Mouse (Mus musculus) G1E (cell line): ENCODE measurements around the gene Ndufs6. TPM values are rescaled to one million over a fixed set of nuclear protein-coding genes. Genes with fewer than 3 reads are reported as not detected.

Source experiments
- ATAC-seq: 2 replicates; pipeline ENCODE4 v1.8.0; 2016; ENCODE audit warnings: mild to moderate bottlenecking; ENCODE audit not compliant: insufficient number of reproducible peaks, poor library complexity, low FRiP score, severe bottlenecking; ENCODE audit errors: extremely low read depth
- DNase-seq: peaks from one replicate; pipeline ENCODE4 v3.0.0; 2012; ENCODE audit warnings: low spot score
- H3K27me3 ChIP-seq: 2 replicates; pipeline ENCODE4 v1.6.1; 2012; ENCODE audit warnings: mild to moderate bottlenecking, low read length, inconsistent platforms; ENCODE audit not compliant: insufficient read depth
- H3K36me3 ChIP-seq: replicated peaks from 2 replicates; pipeline ENCODE3; 2012; ENCODE audit warnings: mild to moderate bottlenecking, inconsistent platforms
- H3K4me1 ChIP-seq: 2 replicates; pipeline ENCODE4 v1.6.1; 2012; ENCODE audit warnings: low read depth, low read length, inconsistent platforms, mixed read lengths; ENCODE audit not compliant: insufficient read depth
- H3K4me3 ChIP-seq: 2 replicates; pipeline ENCODE4 v1.5.1; 2012; ENCODE audit warnings: low read depth, mild to moderate bottlenecking, inconsistent platforms, low read length, moderate library complexity, mixed read lengths
- H3K9me3 ChIP-seq: replicated peaks from 2 replicates; pipeline ENCODE4 v1.6.1; 2012; ENCODE audit warnings: inconsistent platforms
- CTCF ChIP-seq: IDR thresholded peaks from 2 replicates; pipeline ENCODE4 v1.5.1; 2012; ENCODE audit warnings: low read depth, low read length, inconsistent platforms, mixed read lengths
- GATA1 ChIP-seq: IDR thresholded peaks from 2 replicates; pipeline ENCODE4 v1.6.1; 2012; ENCODE audit warnings: borderline replicate concordance, low read length, inconsistent platforms, mixed read lengths
- GATA2 ChIP-seq: IDR thresholded peaks from 2 replicates; pipeline ENCODE4 v1.6.1; 2012; ENCODE audit warnings: low read depth, low read length, inconsistent platforms, borderline replicate concordance
- POLR2AphosphoS5 ChIP-seq: IDR thresholded peaks from 2 replicates; pipeline ENCODE4 v1.6.1; 2012; ENCODE audit warnings: low read depth, low read length, inconsistent platforms; ENCODE audit not compliant: insufficient replicate concordance
- TAL1 ChIP-seq: conservative IDR thresholded peaks from 2 replicates; pipeline ENCODE4 v1.6.1; 2012; ENCODE audit warnings: low read depth, low read length, inconsistent platforms, mixed read lengths
- polyA plus RNA-seq: library from polyadenylated mRNA; stranded (reverse); fragments of >175 nt; gene quantifications from 2 replicates; pipeline ENCODE4 v1.2.3, GENCODE M21; 2012
- total RNA-seq, 2 experiments: library from RNA; stranded (forward) in 1 of 2; stranded (reverse) in 1 of 2; fragments of 200-1000 nt in 1 of 2; fragments of >200 nt in 1 of 2; fragmentation: Nextera tagmentation in 1 of 2; gene quantifications; 2 replicates each; pipeline ENCODE4 v1.2.3; 2014 to 2017

The Ndufs6 gene
- total and polyA plus RNA-seq, 3 experiments: 36.3 to 134 (median 45.9) TPM

DNA sequence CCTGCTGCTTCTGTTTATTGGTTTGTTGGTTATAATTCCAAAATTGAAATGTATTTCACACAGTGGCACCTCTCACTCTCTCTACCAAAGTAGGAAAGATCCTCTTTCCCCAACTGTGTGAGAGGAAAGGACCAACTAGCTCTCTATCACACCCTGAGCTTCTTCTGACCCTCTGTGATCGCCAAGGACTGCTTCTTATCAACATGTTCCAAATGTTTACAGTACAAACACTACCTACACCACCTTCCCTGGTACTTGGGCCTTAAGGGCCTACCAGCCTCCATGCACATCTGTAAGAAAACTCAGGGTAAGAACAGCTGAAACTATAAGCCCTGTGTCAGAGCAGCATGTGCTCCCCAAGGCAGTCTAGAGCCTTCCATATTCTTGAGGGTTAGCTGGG lies 50.5 kb downstream of the Ndufs6 start:
- no peaks in the 10 kb centered on the region for H3K27me3 ChIP-seq

DNA sequence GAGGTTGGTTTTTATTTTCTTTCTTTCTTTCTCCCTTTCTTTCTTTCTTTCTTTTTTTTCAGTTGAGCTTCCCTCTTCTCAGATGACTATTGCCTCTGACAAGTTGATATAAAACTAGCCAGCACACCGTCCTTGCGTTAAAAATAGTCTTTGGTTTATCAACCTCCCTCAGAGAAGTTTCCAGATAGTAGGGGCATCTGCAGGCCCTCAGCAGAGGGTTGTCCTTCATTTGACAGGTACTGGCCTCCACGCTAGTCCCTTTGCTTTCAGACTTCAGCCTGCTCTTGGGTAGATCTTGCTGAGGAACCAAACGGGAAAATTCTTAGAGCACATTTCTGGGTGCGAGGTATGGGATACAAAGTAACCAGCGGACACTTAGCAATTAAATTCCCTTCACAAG lies 51.0 kb downstream of the Ndufs6 start:
- no peaks in the 10 kb centered on the region for H3K4me1 ChIP-seq
- no peak for TF ChIP-seq POLR2AphosphoS5
- no peak for TF ChIP-seq GATA1
- TF ChIP-seq GATA2: no peak
- H3K36me3 ChIP-seq: no peaks in the 10 kb centered on the region
- peaks cover 43% of the 10 kb centered on the region for H3K9me3 ChIP-seq
- DNase-seq (no peak), ATAC-seq (no peak)
- H3K4me3 ChIP-seq: no peak overlapping the region
- H3K27me3 ChIP-seq: no peaks in the 10 kb centered on the region

More for the DNA sequence above, 50.5 kb downstream of the Ndufs6 start:
- Histone ChIP-seq H3K4me3 (no peak overlapping the region), H3K9me3 (peaks cover 45% of the 10 kb centered on the region), H3K4me1 (no peaks in the 10 kb centered on the region), H3K36me3 (no peaks in the 10 kb centered on the region)
- ATAC-seq: no peak
- DNase-seq: no peak
- TF ChIP-seq GATA1: no peak

DNA sequence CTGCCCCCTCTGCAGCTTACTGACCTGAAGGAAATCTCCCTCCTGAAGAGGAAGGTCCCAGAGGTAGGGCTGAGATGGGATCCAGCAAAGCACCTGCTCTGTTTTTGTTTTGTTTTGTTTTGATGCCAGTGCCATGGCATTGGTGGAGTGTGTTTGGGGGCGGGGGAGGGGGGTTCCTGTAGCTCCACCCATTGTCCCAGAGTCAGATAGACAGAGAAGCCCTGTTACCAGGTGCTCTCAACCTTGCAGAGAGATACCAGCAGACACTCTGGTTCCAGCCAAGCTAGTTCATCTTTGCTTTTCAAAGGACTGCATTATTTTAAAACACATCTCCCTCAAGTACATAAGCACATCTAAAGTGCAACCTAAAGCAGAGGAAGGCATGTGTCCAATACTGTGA lies 54.8 kb downstream of the Ndufs6 start:
- Histone ChIP-seq H3K27me3 (no peaks in the 10 kb centered on the region), H3K4me3 (no peak overlapping the region), H3K36me3 (no peaks in the 10 kb centered on the region), H3K4me1 (no peaks in the 10 kb centered on the region), H3K9me3 (peaks cover 57% of the 10 kb centered on the region)
- ATAC-seq (no peak), DNase-seq (no peak)
- no peak for TF ChIP-seq POLR2AphosphoS5
- TF ChIP-seq TAL1: no peak
- no peak for TF ChIP-seq GATA1
- no peak for TF ChIP-seq CTCF
- no peak for TF ChIP-seq GATA2

DNA sequence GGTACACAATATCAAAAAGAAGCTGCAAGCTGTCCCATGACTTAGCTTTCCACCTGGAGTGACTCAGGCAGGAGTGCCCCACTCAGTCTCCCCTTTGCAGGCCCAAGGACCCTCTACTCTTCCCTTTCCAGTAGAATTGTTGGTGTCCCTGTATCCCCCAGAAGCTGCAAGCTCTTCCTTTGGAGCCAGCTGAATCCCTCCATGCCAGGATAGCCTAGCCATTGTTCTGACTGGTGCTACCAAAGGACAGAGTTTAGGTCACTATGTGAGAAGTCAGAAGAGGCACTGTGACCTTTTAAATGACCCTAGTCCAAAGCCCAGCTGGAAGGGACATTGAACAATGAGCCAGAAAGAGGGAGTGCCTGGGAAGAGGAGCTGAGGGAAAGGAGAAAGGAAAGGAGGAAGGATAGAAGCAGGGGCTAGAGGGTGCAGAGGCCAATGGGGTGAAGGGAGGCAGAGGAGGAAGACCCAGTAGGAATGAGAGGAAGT lies 55.5 kb downstream of the Ndufs6 start:
- Histone ChIP-seq H3K27me3 (no peaks in the 10 kb centered on the region), H3K4me3 (no peak overlapping the region), H3K9me3 (peaks cover 64% of the 10 kb centered on the region), H3K36me3 (no peaks in the 10 kb centered on the region), H3K4me1 (no peaks in the 10 kb centered on the region)
- DNase-seq (no peak), ATAC-seq (no peak)
- TF ChIP-seq GATA1: no peak
- TF ChIP-seq GATA2: no peak
- TF ChIP-seq TAL1: no peak
- no peak for TF ChIP-seq POLR2AphosphoS5
- no peak for TF ChIP-seq CTCF

DNA sequence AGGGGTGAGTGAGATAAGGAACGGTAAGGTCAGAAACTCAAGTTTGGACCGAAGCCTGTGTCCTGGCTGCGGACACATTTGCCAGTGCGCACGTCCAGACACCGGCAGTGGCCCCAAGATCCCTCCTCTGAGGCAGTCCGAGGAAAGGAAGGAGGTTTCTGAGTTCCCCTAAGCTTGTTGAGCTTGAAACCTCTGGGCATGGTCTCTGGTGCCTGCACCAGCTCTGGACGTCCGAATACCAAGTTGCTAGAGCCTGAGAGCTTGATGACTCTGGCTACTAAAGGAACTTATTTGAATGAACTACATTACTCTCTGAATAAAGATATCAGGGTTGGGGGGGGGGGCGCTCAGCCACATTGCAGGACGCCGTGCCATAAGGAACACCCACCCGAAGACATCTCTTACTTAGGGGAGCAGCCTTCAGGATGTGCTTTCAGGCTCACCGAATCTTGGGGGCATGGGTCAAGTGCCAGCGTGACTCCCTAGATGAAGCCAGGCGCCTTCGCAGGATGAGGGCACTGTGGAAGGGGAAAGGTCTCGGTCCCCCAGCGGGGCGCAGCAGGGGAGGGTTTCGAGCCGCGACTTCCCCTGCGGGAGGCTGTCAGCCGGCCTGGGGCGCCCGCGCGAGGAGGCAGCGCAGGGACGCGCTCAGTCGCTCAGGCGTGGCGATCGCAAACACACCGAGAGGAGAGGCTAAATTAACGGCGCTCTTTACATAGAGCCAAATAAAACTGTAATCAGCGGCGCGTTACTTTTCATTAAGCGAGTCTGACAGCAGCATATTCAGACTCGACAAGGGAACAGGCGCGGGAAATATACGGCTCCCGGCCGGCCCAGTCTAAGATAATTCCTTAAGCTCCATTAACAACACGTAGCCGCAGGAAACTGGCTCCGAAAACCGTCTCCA lies 56.8 kb downstream of the Ndufs6 start:
- TF ChIP-seq GATA1 (no peak), TAL1 (no peak), POLR2AphosphoS5 (no peak), CTCF (no peak), GATA2 (no peak)
- Histone ChIP-seq H3K36me3 (no peaks in the 10 kb centered on the region), H3K4me3 (no peak overlapping the region), H3K4me1 (no peaks in the 10 kb centered on the region), H3K9me3 (peaks cover 76% of the 10 kb centered on the region), H3K27me3 (no peaks in the 10 kb centered on the region)
- ATAC-seq (no peak), DNase-seq (no peak)

DNA sequence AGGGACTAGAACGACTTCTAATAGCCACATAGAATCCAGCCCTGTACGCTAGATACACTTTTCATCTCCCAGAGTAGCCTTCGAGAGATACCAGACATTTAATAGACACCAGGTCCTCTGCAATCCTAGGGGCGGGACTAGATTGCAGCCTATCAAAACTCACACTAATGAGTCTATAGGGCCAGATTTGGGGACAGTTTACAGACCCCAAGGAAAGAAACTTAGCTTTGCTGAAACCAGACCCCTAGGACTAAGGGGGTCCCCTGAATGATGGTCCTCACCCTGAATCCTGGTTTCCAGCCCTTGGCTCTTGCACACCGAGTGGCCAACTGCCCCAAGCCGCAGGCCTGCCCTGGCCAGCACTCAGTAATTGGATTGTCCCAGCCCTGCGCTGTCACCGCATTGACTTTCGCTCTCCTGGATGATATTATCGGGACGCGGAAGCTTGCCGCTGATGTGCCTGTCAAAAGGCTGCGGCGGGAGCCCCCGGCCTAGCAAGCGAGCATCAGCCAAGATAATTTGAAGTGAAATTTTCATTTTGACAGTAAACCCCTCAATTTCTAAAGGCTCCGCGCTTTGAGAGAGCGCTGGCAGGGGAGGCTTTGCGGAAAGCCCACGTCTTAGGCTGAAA lies 57.8 kb downstream of the Ndufs6 start:
- H3K36me3 ChIP-seq: no peaks in the 10 kb centered on the region
- ATAC-seq: no peak
- H3K4me1 ChIP-seq: no peaks in the 10 kb centered on the region
- DNase-seq: no peak
- H3K9me3 ChIP-seq: peaks cover 80% of the 10 kb centered on the region
- H3K4me3 ChIP-seq: no peak overlapping the region; the same call in 1 of the 2 replicates
- H3K27me3 ChIP-seq: no peaks in the 10 kb centered on the region
- TF ChIP-seq GATA1: no peak
- no peak for TF ChIP-seq CTCF
- no peak for TF ChIP-seq TAL1
- no peak for TF ChIP-seq POLR2AphosphoS5
- TF ChIP-seq GATA2: no peak

DNA sequence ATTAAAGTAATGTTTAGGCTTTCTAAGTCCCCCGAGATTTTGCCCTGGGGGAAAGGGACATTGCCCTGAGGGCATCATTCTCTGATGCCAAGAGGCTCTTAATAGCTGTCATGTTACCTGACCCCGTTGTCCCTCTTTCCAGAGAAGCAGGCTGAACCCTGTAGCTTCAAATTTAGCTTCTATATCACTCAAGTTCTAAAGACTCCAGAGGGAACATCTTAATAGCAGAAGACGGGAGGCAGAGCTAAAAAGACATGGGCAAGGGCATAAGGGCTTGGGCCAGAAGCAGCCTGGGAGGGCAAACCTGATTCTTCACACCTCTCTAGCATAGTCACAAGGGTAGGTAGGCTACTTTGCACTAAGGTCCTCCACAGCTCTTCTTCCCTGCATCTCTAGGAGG lies 58.5 kb downstream of the Ndufs6 start:
- no peak overlapping the region for H3K4me3 ChIP-seq
- no peaks in the 10 kb centered on the region for H3K4me1 ChIP-seq
- H3K27me3 ChIP-seq: no peaks in the 10 kb centered on the region
- no peak for TF ChIP-seq GATA2
- no peak for TF ChIP-seq CTCF
- TF ChIP-seq TAL1: no peak
- TF ChIP-seq GATA1: no peak
- no peak for TF ChIP-seq POLR2AphosphoS5
- H3K9me3 ChIP-seq: peaks cover 81% of the 10 kb centered on the region
- H3K36me3 ChIP-seq: no peaks in the 10 kb centered on the region
- DNase-seq: no peak
- ATAC-seq: no peak

Other genes with a start within 250 kb of the Ndufs6 start
- not detected in 2 replicates for gene Irx4, start 68.1 kb downstream of the Ndufs6 start, total RNA-seq (2014; fragmentation: Nextera tagmentation)
- not detected in 2 replicates for gene Irx4, start 68.1 kb downstream of the Ndufs6 start, total RNA-seq (2017)
- not detected in 2 replicates for gene Irx4, start 68.1 kb downstream of the Ndufs6 start, polyA plus RNA-seq
- gene Mrpl36, start within 50 bp of the Ndufs6 start, total RNA-seq (2014; fragmentation: Nextera tagmentation): 56.7 and 58.3 TPM in 2 replicates
- 37.3 and 44.0 TPM in 2 replicates for gene Mrpl36, start within 50 bp of the Ndufs6 start, total RNA-seq (2017)
- 29.4 and 30.5 TPM in 2 replicates for gene Mrpl36, start within 50 bp of the Ndufs6 start, polyA plus RNA-seq
- gene Lpcat1, start 138.7 kb upstream of the Ndufs6 start, total RNA-seq (2014; fragmentation: Nextera tagmentation): 42.1 TPM in 1 of 2 replicates, not detected in the other
- 0.05 TPM in 1 of 2 replicates, not detected in the other for gene Lpcat1, start 138.7 kb upstream of the Ndufs6 start, total RNA-seq (2017)
- not detected in 2 replicates for gene Lpcat1, start 138.7 kb upstream of the Ndufs6 start, polyA plus RNA-seq
- gene Slc6a3, start 208.2 kb upstream of the Ndufs6 start, total RNA-seq (2014; fragmentation: Nextera tagmentation): not detected in 2 replicates
- 0.06 TPM in 1 of 2 replicates, not detected in the other for gene Slc6a3, start 208.2 kb upstream of the Ndufs6 start, total RNA-seq (2017)
- gene Slc6a3, start 208.2 kb upstream of the Ndufs6 start, polyA plus RNA-seq: not detected in 2 replicates